Mouse (Mus musculus): ENCODE data around the gene Ranbp3l.
"Not testable (repeated sequence)": the region's sequence is repeated elsewhere in the genome, so short reads cannot be mapped to it uniquely, and the experiment has no call there.

Ranbp3l gene

DNA sequence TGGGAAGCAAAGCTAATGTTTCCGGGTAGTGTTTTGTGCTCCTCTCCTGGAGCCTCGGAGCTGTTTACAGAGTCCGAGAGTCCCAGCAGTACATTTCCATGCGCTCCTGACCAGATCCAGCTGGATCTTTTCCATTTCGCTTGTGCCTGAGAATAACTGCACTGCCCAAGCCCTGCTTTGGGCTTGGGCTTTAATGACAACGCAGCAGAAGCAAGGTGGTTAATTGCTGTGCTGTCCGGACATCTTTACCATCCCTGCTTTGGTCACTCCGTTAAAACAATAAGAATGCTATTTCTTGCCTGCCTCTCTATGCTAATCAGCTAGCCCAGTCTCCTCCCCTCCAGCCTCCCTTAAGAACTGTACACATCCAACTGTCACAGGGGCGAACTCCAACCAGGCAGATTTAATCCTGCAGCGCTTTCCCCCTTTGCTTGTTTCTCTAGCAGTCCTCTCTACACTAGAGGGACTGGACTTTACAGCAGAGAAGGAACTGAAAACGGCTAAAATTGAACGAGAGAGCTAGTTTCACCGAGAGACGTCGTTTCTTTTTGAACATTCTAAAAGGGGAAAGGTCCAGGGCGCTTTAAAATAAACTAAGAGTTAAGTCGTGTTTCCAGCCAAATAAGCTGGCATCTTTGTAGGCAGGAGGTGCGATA lies at the start of gene Ranbp3l:
TSS of gene Ranbp3l (plus strand) at position 377 of the 656 bp plus-strand sequence.
- DNase-seq (ENCODE audit: low spot score in 2 of 2) = peak in 1 of 2 experiments; percentile 7

GRCm38 (mm10) chr15:8930061-8930460 lies 37.7 kb upstream of the Ranbp3l start:
- no peak for DNase-seq (ENCODE audit: low spot score in 2 of 2)

- DNase-seq (ENCODE audit: low spot score in 2 of 2) = no peak
Observed at GRCm38 (mm10) chr15:8936911-8937310, 30.8 kb upstream of the Ranbp3l start.

DNA sequence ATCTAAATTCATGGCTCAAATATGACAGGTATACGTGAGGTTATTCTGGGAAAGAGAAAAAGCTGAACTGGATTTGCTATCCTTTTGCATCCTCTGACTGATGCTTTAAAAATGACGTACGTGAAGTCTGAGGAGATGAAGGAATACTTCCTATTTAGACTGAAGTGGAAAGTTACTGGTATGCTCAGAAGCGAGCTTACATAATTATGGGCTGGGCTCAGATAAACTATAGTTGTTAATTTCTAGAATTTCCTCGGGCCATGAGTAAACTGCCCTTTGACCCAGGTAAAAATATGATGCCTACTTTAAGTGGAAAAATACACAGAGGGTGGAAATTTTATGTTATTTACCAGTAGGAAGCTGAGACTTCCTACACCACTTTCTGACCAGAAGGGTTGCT lies 26.9 kb upstream of the Ranbp3l start:
- no peak for DNase-seq (ENCODE audit: low spot score in 2 of 2)

- DNase-seq (ENCODE audit: low spot score in 2 of 2) = no peak
Observed at GRCm38 (mm10) chr15:8950856-8951255, 16.9 kb upstream of the Ranbp3l start.

- DNase-seq (ENCODE audit: low spot score in 2 of 2) = no peak
Observed at GRCm38 (mm10) chr15:8963323-8963722, 4.4 kb upstream of the Ranbp3l start.

- DNase-seq (ENCODE audit: low spot score in 2 of 2) = no peak
Observed at GRCm38 (mm10) chr15:8968229-8968595, 463 bp downstream of the Ranbp3l start.

GRCm38 (mm10) chr15:8969061-8969635 lies 1.4 kb downstream of the Ranbp3l start:
- DNase-seq (ENCODE audit: low spot score in 2 of 2) = no peak

DNA sequence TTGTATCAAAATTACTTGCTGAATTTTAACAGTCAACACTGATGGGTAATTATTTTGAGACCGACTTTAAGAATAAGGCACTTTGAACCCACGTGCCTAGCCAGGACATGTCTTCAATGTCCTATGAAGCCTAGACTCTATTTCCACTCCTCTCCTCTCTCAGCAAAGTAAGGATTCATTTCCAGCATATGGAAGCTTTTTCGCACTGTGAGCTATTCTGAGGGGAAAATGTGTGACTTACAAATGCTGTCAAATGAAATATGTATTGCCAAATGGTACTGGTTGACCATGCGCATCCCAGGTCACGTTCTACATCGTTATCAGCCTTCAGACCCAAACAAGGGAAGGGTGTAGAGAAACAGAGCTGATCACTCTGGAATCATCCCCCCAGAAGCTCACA lies 23.5 kb downstream of the Ranbp3l start:
- no peak for DNase-seq (ENCODE audit: low spot score in 2 of 2)

DNA sequence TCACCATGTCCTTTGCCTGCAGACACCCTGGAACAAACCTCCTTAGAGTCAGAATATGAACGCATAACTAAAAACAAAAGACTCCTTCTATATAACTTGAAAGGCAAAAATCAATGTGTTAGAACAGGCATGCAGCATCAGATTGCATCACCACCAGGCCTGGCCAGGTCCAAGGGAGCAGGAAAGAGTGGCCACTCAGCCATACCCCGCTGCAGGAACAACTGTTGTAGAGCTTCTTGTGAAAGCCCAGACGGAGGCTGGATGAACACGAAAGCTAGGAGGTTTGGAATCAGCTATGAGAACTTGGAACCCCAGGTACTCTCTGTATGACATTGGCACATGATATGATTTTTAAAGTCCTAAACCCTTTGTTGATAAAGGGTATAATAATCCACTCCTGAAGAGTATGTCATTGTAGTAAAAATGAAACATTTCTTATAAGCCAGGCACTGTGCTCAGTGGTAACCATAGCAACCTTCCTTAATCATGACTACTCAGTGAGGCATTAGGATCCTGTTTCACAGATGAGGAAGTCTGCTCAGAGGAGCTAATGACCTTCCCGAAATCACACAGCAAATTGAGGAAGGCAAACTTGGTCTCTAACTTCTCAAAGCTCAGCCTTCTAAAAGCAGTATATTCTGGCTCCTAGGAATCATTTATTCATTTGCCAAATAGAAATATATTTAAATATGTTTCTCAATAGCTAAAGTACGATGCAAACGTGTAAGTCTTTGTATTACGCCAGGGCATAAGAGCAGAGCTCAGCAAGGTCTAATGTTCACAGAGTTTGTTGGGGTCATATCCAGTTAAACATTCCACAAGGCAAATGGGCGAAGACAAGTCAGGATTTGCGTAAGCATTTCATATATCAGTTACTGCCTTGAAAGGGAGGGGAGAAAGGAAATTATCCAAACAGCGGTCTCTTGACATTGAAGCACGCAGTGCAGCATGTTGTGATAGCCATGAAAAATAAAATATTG lies 24.4 kb downstream of the Ranbp3l start:
- no peak for DNase-seq (ENCODE audit: low spot score in 2 of 2)

GRCm38 (mm10) chr15:8994608-8995277 lies 27.0 kb downstream of the Ranbp3l start:
- DNase-seq (ENCODE audit: low spot score in 2 of 2) = peak in 1 of 2 experiments; percentile 40

GRCm38 (mm10) chr15:8995490-8995889 lies 27.7 kb downstream of the Ranbp3l start:
- no peak for DNase-seq (ENCODE audit: low spot score in 2 of 2)

- no peak for DNase-seq (ENCODE audit: low spot score in 2 of 2)
Observed at GRCm38 (mm10) chr15:9002762-9003161, 35.0 kb downstream of the Ranbp3l start.

DNA sequence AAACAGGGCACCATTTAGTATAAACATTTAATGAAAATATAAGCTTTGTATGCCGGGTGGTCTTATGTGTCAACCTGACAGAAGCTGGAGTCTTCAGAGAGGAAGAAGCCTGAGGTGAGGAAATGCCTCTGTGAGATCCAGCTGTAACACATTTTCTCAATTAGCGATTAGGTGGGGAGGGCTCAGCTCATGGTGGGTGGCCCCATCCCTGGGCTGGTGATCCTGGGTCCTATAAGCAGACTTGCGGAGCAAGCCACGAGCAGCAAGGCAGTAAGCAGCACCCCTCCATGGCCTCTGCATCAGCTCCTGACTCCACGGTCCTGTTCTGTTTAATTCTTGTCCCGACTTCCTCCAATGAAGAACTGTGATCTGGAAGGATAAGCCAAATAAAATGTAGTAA lies 41.4 kb downstream of the Ranbp3l start:
- no peak for DNase-seq (ENCODE audit: low spot score in 2 of 2)

GRCm38 (mm10) chr15:9014541-9014940 lies 46.8 kb downstream of the Ranbp3l start:
- no peak for DNase-seq (ENCODE audit: low spot score in 2 of 2)

DNA sequence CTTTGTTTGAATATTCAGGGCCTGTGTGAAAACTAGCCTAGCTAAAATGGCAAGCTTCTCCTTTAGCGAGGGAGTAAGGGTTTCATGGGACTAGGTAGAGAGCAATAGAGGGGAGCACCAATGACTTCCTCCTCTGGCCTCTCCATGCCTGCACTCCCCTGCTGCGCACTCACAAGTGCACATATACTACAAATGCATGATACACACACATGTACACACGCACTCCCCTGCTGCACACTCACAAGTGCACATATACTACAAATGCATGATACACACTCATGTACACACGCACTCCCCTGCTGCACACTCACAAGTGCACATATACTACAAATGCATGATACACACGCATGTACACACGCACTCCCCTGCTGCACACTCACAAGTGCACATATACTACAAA lies 47.7 kb downstream of the Ranbp3l start:
- DNase-seq (ENCODE audit: low spot score in 2 of 2) = not testable (repeated sequence)

DNA sequence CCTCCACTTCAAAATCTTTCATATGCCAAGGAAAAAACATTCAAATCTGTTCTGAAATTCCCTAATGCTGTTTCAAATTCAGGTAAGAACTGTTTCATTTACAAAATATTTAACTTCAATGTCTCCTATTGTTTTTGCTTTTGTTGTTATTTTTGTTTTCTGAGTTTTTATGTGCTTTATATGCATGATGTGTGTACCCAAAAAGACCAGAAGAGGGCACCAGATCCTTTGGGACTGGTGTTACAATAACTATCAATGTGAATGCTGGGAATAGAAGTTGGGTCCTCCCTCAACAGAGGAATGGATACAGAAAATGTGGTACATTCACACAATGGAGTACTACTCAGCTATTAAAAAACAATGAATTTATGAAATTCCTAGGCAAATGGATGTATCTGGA lies 88.0 kb downstream of the Ranbp3l start:
- no peak for DNase-seq (ENCODE audit: low spot score in 2 of 2)

- no peak for DNase-seq (ENCODE audit: low spot score in 2 of 2)
Observed at GRCm38 (mm10) chr15:9059856-9060255, 92.1 kb downstream of the Ranbp3l start.

- no peak for DNase-seq (ENCODE audit: low spot score in 2 of 2)
Observed at GRCm38 (mm10) chr15:9061150-9061882, 93.6 kb downstream of the Ranbp3l start.

GRCm38 (mm10) chr15:9068881-9069280 lies 101.1 kb downstream of the Ranbp3l start:
- DNase-seq (ENCODE audit: low spot score in 2 of 2) = no peak

GRCm38 (mm10) chr15:9070353-9070752 lies 102.6 kb downstream of the Ranbp3l start:
- DNase-seq (ENCODE audit: low spot score in 2 of 2) = no peak

All from left cerebral cortex, adult 9 months (tissue).